Mouse (Mus musculus) kidney, embryonic 14.5 days (tissue): ENCODE data around the gene Plekho2. TPM values are rescaled to one million over a fixed set of nuclear protein-coding genes. Genes with fewer than 3 reads are reported as not detected.
A peak's percentile ranks its signal among the peaks of the same experiment; 100 is the strongest.

Source experiments
- ATAC-seq: fragments of 200-750 bp; cut with Nextera tagmentation; 2 replicates; pipeline ENCODE4 v1.8.0; 2017; ENCODE audit warnings: moderate number of reproducible peaks, mild to moderate bottlenecking, moderate TSS enrichment, moderate library complexity; ENCODE audit not compliant: low FRiP score, low TSS enrichment
- H3K27ac ChIP-seq: fragments of 300-500 bp; sonication (generic); 2 replicates; pipeline ENCODE4 v1.5.1; 2014; ENCODE audit warnings: low read depth, mild to moderate bottlenecking, low read length, moderate library complexity, mixed read lengths
- H3K27me3 ChIP-seq: fragments of 300-500 bp; sonication (generic); 2 replicates; pipeline ENCODE4 v1.6.1; 2014; ENCODE audit warnings: mild to moderate bottlenecking, low read length; ENCODE audit not compliant: control insufficient read depth, insufficient read depth
- H3K36me3 ChIP-seq: fragments of 300-500 bp; sonication (generic); 2 replicates; pipeline ENCODE4 v1.6.1; 2014; ENCODE audit warnings: low read length, mixed read lengths; ENCODE audit not compliant: control insufficient read depth, insufficient read depth
- H3K4me1 ChIP-seq: fragments of 300-500 bp; sonication (generic); 2 replicates; pipeline ENCODE4 v1.6.1; 2014; ENCODE audit warnings: low read length, mixed read lengths; ENCODE audit not compliant: control insufficient read depth, insufficient read depth
- H3K4me2 ChIP-seq: fragments of 300-500 bp; sonication (generic); replicated peaks from 2 replicates; pipeline ENCODE4 v1.6.1; 2014; ENCODE audit warnings: low read depth, mild to moderate bottlenecking, low read length
- H3K4me3 ChIP-seq: fragments of 300-500 bp; sonication (generic); 2 replicates; pipeline ENCODE4 v1.5.1; 2014; ENCODE audit warnings: mild to moderate bottlenecking, low read length
- H3K9ac ChIP-seq: fragments of 300-500 bp; sonication (generic); 2 replicates; pipeline ENCODE4 v1.6.1; 2014; ENCODE audit warnings: low read depth, mild to moderate bottlenecking, low read length, moderate library complexity
- H3K9me3 ChIP-seq: fragments of 300-500 bp; sonication (generic); 2 replicates; pipeline ENCODE4 v1.6.1; 2016; ENCODE audit warnings: low read length; ENCODE audit not compliant: control insufficient read depth
- WGBS: fragments of 180-500 bp; shearing (Covaris S2); extraction: QIAGEN DNeasy Blood & Tissue Kit; methylation state at CpG from one replicate; pipeline ENCODE4 v1.1.7; 2014; 5-methylcytosine and 5-hydroxymethylcytosine counted together
- polyA plus RNA-seq: library from polyadenylated mRNA; unstranded; fragments of >200 nt; fragmentation: Nextera tagmentation; extraction: Ambion mirVana; gene quantifications from 2 replicates; pipeline ENCODE4 v1.2.1, GENCODE M21; 2014

The Plekho2 gene
- polyA plus RNA-seq, 1 experiment from 2014 or later: 14.1 TPM

GRCm38 (mm10) chr9:65562081-65562506 lies 17.7 kb downstream of the Plekho2 start:
- Histone ChIP-seq H3K36me3 (peaks cover 40% of the 10 kb centered on the region), H3K9ac (no peak overlapping the region), H3K9me3 (no peaks in the 10 kb centered on the region), H3K27ac (peak overlapping the region; percentile 5; the same call in 1 of the 2 replicates), H3K4me3 (no peak overlapping the region), H3K27me3 (no peaks in the 10 kb centered on the region), H3K4me1 (peaks cover 9% of the 10 kb centered on the region), H3K4me2 (no peak overlapping the region)
- WGBS: 19% methylated on average over 4 of the region's 4 CpGs
- peak; percentile 67; the same call in 1 of the 2 replicates for ATAC-seq

DNA sequence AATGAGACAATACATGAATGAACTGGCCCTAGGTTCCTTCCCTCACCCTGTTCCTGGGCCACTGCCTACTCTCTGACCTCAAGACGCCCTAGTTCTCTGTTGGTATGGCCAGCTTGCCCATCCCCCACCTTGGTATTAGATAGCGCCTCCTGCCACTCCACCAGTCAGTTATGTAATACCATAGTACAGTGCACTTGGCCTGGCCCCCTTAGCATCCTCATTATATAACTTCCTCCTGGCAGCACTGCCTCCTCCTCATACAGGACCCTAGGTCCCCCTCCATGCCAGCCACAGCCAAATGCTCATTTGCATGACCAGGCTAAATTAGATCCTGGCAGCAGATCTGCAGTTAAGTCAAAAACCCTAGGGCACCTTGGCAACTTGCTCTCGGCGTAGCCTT lies 18.8 kb downstream of the Plekho2 start:
- H3K4me3 ChIP-seq: no peak overlapping the region
- no peaks in the 10 kb centered on the region for H3K27me3 ChIP-seq
- no peak overlapping the region for H3K9ac ChIP-seq
- no peak overlapping the region for H3K27ac ChIP-seq
- H3K9me3 ChIP-seq: no peaks in the 10 kb centered on the region
- 0 out of 2 replicates have a peak, but pooled peaks have one; percentile 48 for ATAC-seq
- H3K4me2 ChIP-seq: no peak overlapping the region
- peaks cover 49% of the 10 kb centered on the region for H3K36me3 ChIP-seq
- H3K4me1 ChIP-seq: peaks cover 9% of the 10 kb centered on the region
- WGBS: 85% methylated on average over 4 of the region's 4 CpGs

- Histone ChIP-seq H3K9ac (no peak overlapping the region), H3K4me3 (no peak overlapping the region), H3K9me3 (no peaks in the 10 kb centered on the region), H3K4me1 (peaks cover 17% of the 10 kb centered on the region), H3K27ac (no peak overlapping the region), H3K27me3 (no peaks in the 10 kb centered on the region), H3K4me2 (no peak overlapping the region), H3K36me3 (peaks cover 49% of the 10 kb centered on the region)
- ATAC-seq: no peak
- 94% methylated on average over 6 of the region's 6 CpGs for WGBS
These were observed 21.0 kb downstream of the Plekho2 start for GRCm38 (mm10) chr9:65558806-65559205.

- Histone ChIP-seq H3K4me2 (no peak overlapping the region), H3K36me3 (peaks cover 41% of the 10 kb centered on the region), H3K27me3 (no peaks in the 10 kb centered on the region), H3K4me3 (no peak overlapping the region), H3K9ac (no peak overlapping the region), H3K4me1 (peaks cover 14% of the 10 kb centered on the region), H3K27ac (no peak overlapping the region), H3K9me3 (no peaks in the 10 kb centered on the region)
- no peak for ATAC-seq
- 94% methylated on average over 5 of the region's 5 CpGs for WGBS
These were observed 22.9 kb downstream of the Plekho2 start for GRCm38 (mm10) chr9:65556979-65557378.

DNA sequence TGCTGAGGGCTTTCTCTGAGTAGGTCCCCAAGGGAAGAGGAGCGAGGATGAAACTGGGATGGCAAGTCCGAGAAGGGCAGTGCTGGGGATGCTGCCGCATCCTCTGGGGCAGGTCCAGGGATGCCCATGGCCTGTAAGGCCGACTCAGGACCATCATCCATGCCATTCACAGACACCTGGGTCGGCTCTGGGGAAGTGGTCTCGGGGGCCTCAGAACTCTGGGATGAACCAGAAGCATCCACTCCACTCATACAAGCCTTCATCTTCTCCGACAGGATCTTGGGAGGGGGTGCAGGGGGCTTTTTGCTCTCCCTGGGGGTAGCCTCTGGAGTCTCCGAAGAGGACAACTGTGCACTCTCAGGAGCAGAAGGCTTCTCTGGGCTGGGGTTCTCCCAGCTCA lies 23.5 kb downstream of the Plekho2 start:
- peaks cover 40% of the 10 kb centered on the region for H3K36me3 ChIP-seq
- no peak overlapping the region for H3K4me2 ChIP-seq
- no peak for ATAC-seq
- WGBS: 95% methylated on average over 8 of the region's 8 CpGs
- H3K4me3 ChIP-seq: no peak overlapping the region
- peaks cover 12% of the 10 kb centered on the region for H3K4me1 ChIP-seq
- no peak overlapping the region for H3K27ac ChIP-seq
- no peak overlapping the region for H3K9ac ChIP-seq
- H3K27me3 ChIP-seq: no peaks in the 10 kb centered on the region
- no peaks in the 10 kb centered on the region for H3K9me3 ChIP-seq

DNA sequence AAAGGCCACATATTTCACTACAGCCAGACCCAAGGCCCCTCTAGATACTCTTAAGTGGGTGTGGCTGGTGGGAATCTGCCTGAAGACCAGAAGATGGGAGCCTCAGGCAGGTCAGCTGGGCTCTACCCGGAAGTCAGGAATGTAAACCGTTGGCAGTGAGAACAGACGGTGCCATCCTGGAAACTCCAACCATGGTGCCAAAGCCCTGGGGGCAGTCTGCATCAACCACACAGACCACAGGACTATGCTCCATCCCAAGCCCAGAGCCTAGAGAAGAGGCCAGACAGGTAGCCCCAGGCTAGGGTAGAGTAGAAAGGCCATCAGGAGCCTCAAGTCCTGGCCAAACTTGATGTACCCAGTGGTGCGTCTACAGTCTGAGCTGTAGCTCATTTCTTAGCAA lies 24.2 kb downstream of the Plekho2 start:
- no peak for ATAC-seq

GRCm38 (mm10) chr9:65555001-65555405 lies 24.8 kb downstream of the Plekho2 start:
- no peaks in the 10 kb centered on the region for H3K9me3 ChIP-seq
- no peak overlapping the region for H3K4me3 ChIP-seq
- WGBS: 8% methylated on average over 5 of the region's 5 CpGs
- no peak overlapping the region; the same call in 1 of the 2 replicates for H3K4me2 ChIP-seq
- ATAC-seq: peak; percentile 75
- peak overlapping the region; percentile 77 for H3K27ac ChIP-seq
- no peaks in the 10 kb centered on the region for H3K27me3 ChIP-seq
- H3K4me1 ChIP-seq: peaks cover 19% of the 10 kb centered on the region
- peaks cover 38% of the 10 kb centered on the region for H3K36me3 ChIP-seq
- peak overlapping the region; percentile 34; the same call in 1 of the 2 replicates for H3K9ac ChIP-seq

More for the DNA sequence above, 24.2 kb downstream of the Plekho2 start:
- peaks cover 38% of the 10 kb centered on the region for H3K36me3 ChIP-seq
- no peaks in the 10 kb centered on the region for H3K27me3 ChIP-seq
- no peaks in the 10 kb centered on the region for H3K9me3 ChIP-seq
- peak overlapping the region; percentile 73 for H3K27ac ChIP-seq
- peaks cover 19% of the 10 kb centered on the region for H3K4me1 ChIP-seq
- no peak overlapping the region for H3K9ac ChIP-seq
- no peak overlapping the region for H3K4me3 ChIP-seq
- H3K4me2 ChIP-seq: no peak overlapping the region
- 87% methylated on average over 4 of the region's 4 CpGs for WGBS

GRCm38 (mm10) chr9:65552711-65553110 lies 27.1 kb downstream of the Plekho2 start:
- ATAC-seq: no peak

GRCm38 (mm10) chr9:65552141-65552540 lies 27.7 kb downstream of the Plekho2 start:
- peaks cover 25% of the 10 kb centered on the region for H3K4me1 ChIP-seq
- H3K27ac ChIP-seq: peak overlapping the region; percentile 94; the same call in 1 of the 2 replicates
- 79% methylated on average over 5 of the region's 5 CpGs for WGBS
- no peaks in the 10 kb centered on the region for H3K27me3 ChIP-seq
- H3K9me3 ChIP-seq: no peaks in the 10 kb centered on the region
- no peak overlapping the region for H3K4me2 ChIP-seq
- H3K4me3 ChIP-seq: no peak overlapping the region
- peaks cover 19% of the 10 kb centered on the region; the same call in 1 of the 2 replicates for H3K36me3 ChIP-seq
- no peak for ATAC-seq
- H3K9ac ChIP-seq: no peak overlapping the region

More at GRCm38 (mm10) chr9:65552711-65553110, 27.1 kb downstream of the Plekho2 start:
- H3K27me3 ChIP-seq: no peaks in the 10 kb centered on the region
- H3K9me3 ChIP-seq: no peaks in the 10 kb centered on the region
- H3K4me1 ChIP-seq: peaks cover 25% of the 10 kb centered on the region
- no peak overlapping the region for H3K9ac ChIP-seq
- H3K36me3 ChIP-seq: peaks cover 25% of the 10 kb centered on the region
- no peak overlapping the region for H3K4me3 ChIP-seq
- no peak overlapping the region for H3K4me2 ChIP-seq
- H3K27ac ChIP-seq: no peak overlapping the region
- WGBS: 86% methylated on average over 2 of the region's 2 CpGs
